Mouse (Mus musculus) brain, embryonic 14.5 days (tissue): Measurements from ENCODE around the gene Pigo. TPM values are rescaled to one million over a fixed set of nuclear protein-coding genes. Genes with fewer than 3 reads are reported as not detected.

Experiments
- DNase-seq: peaks from one replicate; pipeline ENCODE4 v3.0.0-alpha.2; 2011; ENCODE audit warnings: low read depth
- CTCF ChIP-seq: fragments of 200-500 bp; IDR thresholded peaks from 2 replicates; pipeline ENCODE4 v1.5.1; 2012; ENCODE audit warnings: inconsistent platforms, mild to moderate bottlenecking, moderate library complexity, borderline replicate concordance; ENCODE audit not compliant: insufficient read depth, insufficient read length; ENCODE audit errors: extremely low read depth
- POLR2A ChIP-seq: fragments of 200-500 bp; IDR thresholded peaks from 2 replicates; pipeline ENCODE4 v1.6.1; 2012; ENCODE audit warnings: mild to moderate bottlenecking, inconsistent platforms, borderline replicate concordance; ENCODE audit not compliant: poor library complexity, insufficient read depth, insufficient read length, severe bottlenecking; ENCODE audit errors: extremely low read depth
- polyA plus RNA-seq: library from polyadenylated mRNA; depleted of rRNA; stranded (reverse); fragments of >200 nt; gene quantifications from 2 replicates; pipeline ENCODE4 v1.2.3, GENCODE M21; 2012

Gene Pigo
- polyA plus RNA-seq, 1 experiment, result 34.9 TPM

DNA sequence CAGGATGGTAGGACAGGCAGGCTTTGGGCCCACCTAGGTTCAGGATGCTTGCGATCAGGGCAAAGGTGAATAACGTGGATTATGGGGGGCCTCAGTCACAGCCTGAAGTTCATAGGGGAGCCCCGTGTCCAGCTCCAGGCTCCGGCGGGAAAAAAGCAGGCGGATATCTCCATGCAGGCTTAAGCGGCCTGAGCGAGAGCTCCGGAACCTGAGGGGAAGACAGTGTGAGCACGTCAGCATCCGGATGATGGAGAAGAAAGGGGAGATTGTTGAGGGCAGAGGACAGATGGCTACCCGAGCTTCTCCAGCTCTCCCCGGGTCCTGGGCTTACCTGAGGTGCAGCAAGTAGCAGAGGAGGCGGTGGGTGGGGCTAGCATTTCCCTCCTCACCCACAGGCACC, 7.9 kb upstream of the Pigo start:
- no peak for TF ChIP-seq POLR2A
- TF ChIP-seq CTCF, result no peak
- no peak for DNase-seq

DNA sequence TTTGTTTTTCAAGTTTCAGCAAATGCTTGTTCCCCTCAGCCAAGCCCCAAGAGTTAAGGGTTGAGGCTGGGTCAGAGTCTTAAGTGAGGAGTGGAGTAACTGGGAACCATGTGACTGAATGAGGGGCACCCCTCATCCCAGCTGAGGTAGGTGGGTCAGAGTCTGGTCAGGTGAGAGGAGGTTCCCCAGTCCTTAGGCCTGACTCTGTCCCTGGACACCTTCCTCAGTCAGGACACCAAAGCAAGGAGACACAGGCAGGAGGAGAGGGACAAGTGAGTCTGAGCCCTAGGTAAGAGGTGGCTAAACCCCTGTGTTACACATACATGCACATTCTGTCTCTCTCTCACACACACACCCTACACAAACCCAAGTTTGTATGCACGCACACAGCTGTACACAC, 6.9 kb upstream of the Pigo start:
- no peak for DNase-seq
- no peak for TF ChIP-seq POLR2A
- no peak for TF ChIP-seq CTCF

DNA sequence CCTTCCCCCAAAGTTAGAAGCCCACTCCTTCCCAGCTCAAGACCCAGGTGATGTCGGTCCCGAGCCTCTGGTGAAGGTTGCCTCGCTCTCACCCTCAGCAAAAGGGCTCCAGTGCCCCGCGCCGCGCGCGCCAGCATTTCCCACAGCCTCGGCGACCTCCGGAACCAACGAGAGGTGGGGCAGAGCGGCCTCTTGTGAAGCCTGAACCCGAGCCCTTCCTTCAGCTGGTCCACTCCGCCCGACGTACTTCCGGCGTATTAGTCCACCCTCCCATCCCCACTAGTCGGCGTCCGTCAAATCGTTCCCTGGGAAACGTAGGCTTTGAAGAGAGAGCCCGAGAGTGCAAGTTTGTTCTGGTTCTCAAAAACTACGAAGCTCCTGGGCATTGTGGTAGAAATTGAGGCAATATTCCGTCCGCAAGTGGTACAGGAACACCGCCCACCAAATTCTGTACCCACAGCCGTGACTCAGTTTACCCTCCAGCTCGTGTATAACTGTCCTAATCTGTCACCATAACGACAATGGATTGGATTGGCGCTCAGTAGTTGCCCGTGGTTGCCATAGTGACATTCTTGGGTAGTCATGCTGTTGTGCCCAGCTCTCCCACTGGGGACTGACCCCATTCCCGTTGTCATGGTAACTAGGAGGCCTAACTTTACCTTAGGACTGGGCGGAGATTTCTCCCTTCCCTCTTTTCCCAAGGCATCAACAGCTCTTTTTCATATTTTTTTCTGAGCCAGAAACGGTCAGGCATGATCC, 5.8 kb upstream of the Pigo start, which contains the start of gene Stoml2:
Gene Stoml2, minus strand, starts transcription at position 474 of the 759 bp plus-strand sequence.
- TF ChIP-seq CTCF, result peak; percentile 39; the same call in 1 of the 2 replicates
- peak; percentile 58; the same call in 1 of the 2 replicates for TF ChIP-seq POLR2A
- peak; percentile 99 for DNase-seq

DNA sequence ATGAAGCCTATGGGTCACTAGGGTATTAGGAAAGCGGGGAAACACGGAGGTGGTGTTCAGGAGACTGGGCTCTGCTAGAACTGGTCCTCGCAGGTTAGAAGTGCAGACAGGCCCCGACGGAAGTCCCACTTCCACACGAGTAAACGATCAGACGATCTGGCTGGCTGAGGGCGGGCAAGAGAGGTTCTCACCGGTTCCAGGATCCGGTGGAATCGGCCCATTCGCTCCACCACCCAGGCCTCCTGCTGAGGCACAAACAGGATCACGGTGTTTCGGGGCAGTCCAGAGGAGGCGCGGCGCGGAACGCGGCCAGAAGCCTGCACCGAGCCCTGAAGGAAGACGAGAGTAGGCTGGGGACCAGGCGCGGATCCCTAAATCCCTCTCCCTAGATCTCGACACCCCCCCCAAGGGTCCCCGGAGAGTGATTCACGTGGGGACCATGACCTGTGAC, 5.2 kb upstream of the Pigo start:
- no peak for DNase-seq
- TF ChIP-seq POLR2A (no peak), CTCF (no peak)

DNA sequence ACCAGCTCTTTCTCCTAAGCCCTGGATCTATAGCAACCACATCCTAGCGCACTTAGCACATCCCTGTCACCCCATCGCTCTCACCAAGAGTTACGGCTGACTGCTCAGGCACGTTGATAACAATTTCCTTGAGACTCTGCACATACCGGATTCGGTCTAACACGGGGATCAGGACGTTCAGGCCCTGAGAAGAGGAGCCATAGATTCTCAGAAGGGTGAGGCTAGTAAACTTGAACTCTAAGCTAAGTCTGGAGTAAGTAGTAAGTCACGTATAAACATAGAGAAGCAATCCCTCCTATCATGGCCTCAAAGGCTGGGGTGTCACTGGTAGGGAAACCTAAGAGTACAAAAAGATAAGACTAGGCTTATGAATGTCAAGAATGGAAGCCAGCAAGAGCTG, 4.7 kb upstream of the Pigo start:
- TF ChIP-seq CTCF, result no peak
- no peak for TF ChIP-seq POLR2A
- no peak for DNase-seq

DNA sequence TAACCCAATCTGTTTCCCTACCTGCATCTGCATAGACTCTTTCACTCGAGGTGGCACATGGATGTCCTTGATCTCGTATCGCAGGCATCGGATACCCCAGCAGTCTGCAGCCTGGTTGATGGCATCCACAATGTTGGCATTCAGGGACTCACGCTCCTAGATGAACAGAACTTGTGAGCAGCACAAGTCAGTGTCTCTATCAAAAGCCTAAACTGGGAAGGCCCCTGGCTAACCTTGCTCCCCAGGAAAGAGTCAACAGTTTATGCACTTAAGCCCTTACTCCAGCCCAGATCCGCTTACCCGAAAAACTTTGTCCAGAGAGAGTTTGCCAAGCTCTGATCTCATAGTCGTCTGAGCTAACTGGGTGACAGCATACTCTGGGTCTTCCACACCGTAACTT, 4.1 kb upstream of the Pigo start:
- TF ChIP-seq POLR2A (no peak), CTCF (no peak)
- no peak for DNase-seq

DNA sequence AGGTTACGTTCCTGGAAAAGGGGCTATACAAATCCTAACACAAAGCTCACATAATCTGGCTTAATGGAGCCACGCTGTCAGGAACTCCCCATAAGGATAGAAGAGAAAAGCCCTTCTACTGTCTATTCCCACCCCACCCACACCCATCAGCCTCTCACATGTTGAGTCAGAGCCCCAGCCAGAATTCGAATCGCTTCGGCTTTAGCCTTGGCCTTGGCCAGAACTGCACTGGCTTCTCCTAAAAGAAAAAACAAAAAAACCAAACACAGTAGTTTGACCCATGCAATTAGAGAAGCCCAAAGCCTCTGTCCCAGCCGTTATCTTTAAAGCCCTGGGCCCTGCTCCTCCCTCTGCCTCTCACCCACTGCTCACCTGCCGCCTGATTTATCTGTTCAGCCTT, 3.5 kb upstream of the Pigo start:
- no peak for DNase-seq
- TF ChIP-seq CTCF, result no peak
- no peak for TF ChIP-seq POLR2A

DNA sequence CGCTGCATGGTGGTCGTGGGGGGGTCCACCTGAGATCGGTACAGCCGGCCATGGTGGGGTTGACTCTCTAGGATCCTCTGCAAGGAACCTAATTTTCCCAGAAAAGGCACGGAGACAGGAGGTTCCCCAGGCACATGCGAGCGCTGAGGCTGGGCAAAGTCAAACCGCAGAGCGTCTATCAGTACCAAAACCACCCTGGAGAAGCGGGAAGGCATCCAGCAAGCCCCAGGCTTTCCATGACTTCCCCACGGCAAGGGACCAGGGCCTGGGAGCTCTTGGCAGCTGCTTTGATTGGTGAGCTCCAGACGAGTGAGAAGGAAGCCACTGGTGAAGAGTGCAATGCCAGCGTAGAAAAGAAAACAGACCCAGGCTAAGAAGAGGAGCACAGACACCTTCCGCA, 946 bp downstream of the Pigo start:
- TF ChIP-seq CTCF, result no peak
- DNase-seq, result no peak

DNA sequence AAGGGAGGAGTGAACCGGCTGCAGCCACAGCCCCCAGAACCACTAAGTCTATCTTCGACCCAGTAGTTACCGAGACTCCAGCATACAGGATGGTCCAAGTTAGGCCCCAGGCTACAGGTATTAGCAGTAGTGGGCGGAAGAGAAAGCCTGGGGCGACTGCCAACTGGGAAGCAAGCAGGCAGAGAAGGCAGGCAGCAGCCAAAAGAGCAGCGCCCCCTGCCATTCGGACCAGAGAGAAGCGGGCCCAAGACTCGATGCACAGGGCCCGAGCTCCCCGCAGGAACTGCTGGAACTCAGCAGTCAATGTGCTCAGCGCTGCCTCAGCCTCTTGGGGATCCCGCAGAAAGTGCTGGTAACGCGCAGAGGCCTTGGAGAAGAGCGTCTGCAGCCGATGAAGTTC, 4.3 kb downstream of the Pigo start:
- TF ChIP-seq POLR2A, result no peak
- DNase-seq, result no peak

DNA sequence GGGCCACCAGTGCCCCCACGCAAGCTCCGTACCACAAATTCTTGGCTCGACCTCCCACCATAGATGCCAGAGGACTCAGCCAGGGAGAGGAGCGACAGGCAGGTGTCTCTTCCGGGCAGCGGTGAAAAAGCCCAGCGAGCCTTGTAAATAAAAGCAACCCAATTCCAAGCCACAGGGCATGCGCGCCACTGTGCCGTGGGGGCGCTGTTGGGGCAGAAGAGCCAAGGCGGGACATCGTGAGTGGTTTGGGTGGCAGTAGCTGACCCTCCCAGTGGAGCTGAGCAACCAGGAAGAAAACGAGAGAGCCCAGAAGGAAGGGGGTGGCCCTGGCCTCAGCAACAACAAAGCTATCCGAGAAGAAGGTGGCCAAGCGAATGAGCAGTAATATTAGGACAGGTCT, 4.7 kb downstream of the Pigo start:
- no peak for DNase-seq
- no peak for TF ChIP-seq POLR2A
- TF ChIP-seq CTCF, result no peak

DNA sequence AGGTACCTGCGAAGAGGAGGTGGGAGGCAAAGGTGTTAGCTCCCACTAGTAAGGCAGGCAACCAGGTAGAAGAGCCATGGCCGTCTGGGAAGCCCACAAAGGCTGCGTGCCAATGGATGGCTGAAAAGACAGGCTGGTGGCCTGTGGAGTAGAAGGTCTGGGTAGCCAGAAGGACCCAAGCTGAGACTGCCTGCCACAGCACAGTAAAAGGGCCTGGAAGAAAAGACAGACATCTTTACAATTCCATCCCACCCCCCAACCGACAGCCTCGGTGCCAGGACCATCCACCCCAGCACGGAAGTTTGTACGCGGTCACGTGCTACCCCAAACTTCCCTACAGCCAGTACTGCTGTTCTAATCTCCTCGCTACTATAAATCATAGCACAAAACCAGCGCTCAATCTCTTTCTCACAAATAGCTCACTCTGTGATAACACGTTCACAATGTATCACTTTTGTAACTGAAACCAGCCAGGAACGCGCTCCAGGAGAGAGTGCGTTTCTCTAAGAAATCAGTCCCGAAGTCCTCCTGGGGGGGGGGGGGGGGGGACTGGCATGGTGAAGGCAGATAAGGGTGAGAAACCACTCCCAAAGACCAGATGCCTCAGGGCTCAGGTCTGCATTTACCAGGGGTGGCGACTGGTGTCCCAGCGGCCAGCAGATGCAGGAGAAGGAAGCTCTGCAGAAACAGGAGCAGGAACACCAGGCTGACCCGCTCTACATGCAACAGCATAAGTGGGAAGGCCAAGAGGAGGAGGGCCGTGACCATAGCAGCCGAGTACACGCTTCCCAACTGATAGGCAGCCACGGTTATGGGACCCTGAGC, 5.8 kb downstream of the Pigo start:
- no peak for DNase-seq
- TF ChIP-seq POLR2A, result no peak
- no peak for TF ChIP-seq CTCF

DNA sequence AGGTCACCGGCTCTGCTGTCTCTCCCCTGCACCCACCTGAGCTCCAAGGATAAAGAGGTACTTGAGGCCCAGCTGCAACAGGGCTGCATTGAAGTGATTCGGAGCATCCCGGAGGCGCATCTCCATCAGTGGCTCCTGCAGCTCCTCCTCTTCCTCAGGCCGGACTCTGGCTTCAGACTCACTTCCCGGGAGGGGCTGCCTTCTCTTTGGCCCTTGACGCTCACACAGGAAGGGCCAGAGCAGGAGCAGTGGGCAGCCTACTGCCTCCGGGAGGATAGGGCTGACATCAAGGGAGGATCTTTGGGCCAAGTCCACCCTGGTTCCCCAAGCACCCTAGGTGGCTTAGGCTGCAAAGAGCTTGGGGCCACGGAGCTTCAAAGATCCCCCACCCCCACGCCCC, 6.4 kb downstream of the Pigo start:
- DNase-seq, result no peak
- no peak for TF ChIP-seq POLR2A

DNA sequence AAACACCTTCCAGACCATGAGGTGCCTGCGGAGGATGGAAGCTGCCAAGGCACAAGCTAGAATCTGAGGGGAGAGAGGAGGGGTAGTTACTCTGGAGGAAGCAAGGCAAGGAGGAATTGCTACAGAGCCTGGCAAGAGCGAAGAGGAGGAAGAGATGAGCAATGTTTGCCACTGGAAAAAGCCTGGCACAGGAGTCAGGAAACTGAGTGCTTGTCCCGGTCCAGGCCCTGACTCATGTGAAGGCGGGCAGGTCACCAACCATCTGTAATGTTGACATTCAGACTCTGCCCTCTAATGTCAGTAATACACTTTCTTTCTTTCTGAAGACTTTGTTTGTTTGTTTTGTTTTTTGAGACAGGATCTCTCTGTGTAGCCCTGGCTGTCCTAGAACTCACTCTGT, 7.5 kb downstream of the Pigo start:
- TF ChIP-seq CTCF (no peak), POLR2A (no peak)
- no peak for DNase-seq

DNA sequence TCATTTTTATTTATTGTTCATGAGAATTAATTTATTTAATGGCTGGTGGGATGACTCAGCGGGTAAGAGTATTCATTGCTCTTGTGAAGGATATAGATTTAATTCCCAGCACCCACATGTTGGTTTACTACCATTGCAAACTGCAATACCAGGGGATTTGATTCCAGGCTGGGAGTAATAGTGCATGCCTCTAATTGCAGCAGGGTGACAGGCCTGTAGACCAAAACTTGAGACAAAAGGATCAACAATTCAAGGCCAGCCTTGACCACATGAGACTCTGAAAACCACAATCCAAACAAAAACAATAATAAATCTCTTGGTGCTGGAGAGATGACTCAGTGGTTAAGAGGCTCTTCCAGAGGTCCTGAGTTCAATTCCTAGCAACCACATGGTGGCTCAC, 13.5 kb downstream of the Pigo start:
- TF ChIP-seq POLR2A (no peak), CTCF (no peak)
- DNase-seq, result no peak
